Mouse (Mus musculus) CH12.LX (cell line): ENCODE results near the gene Arnt. TPM values are rescaled to one million over a fixed set of nuclear protein-coding genes. Genes with fewer than 3 reads are reported as not detected.

Experiments used
- DNase-seq: peaks from one replicate; pipeline ENCODE4 v3.0.0-alpha.2; 2013; ENCODE audit errors: extremely low read depth
- H3K27ac ChIP-seq: 2 replicates; pipeline ENCODE4 v1.5.1; 2012; ENCODE audit warnings: low read depth, mild to moderate bottlenecking, control low read depth, moderate library complexity; ENCODE audit not compliant: insufficient read depth
- H3K27me3 ChIP-seq: replicated peaks from 2 replicates; pipeline ENCODE3; 2012; ENCODE audit warnings: inconsistent platforms
- H3K36me3 ChIP-seq, 2 experiments: replicated peaks in 1 of 2; 2 replicates each; pipeline versions ENCODE3 to v1.6.1; 2012; ENCODE audit warnings: inconsistent platforms in 1 of 2, low read length in 1 of 2, mild to moderate bottlenecking in 1 of 2, mixed read lengths in 1 of 2, moderate library complexity in 1 of 2; ENCODE audit not compliant: control insufficient read depth in 1 of 2, insufficient read depth in 1 of 2
- H3K4me1 ChIP-seq, 2 experiments: 2 replicates each; pipeline ENCODE4 v1.6.1; 2012; ENCODE audit warnings: inconsistent platforms in 1 of 2, moderate library complexity in 1 of 2; ENCODE audit not compliant: insufficient read depth in 2 of 2, control insufficient read depth in 1 of 2
- H3K4me2 ChIP-seq: 2 replicates; pipeline ENCODE4 v1.6.1; 2012; ENCODE audit warnings: low read depth, mild to moderate bottlenecking, control low read depth; ENCODE audit not compliant: poor library complexity, insufficient read depth, severe bottlenecking
- H3K4me3 ChIP-seq, 3 experiments: fragments of 150-350 bp in 1 of 3; sonication (generic) in 1 of 3; replicated peaks in 1 of 3; 2 replicates each; pipeline versions ENCODE3 to v1.5.1; 2011 to 2012; ENCODE audit warnings: low read depth in 2 of 3, low read length in 2 of 3, mild to moderate bottlenecking in 2 of 3, moderate library complexity in 2 of 3, control low read depth in 1 of 3, improper control_type of control experiment in 1 of 3, inconsistent platforms in 1 of 3, mixed read lengths in 1 of 3; ENCODE audit not compliant: poor library complexity in 1 of 3
- H3K79me2 ChIP-seq: replicated peaks from 2 replicates; pipeline ENCODE4 v1.6.1; 2012; ENCODE audit warnings: mild to moderate bottlenecking, moderate library complexity; ENCODE audit not compliant: control insufficient read depth, poor library complexity, insufficient read depth, severe bottlenecking; ENCODE audit errors: extremely low read depth
- H3K9ac ChIP-seq: 2 replicates; pipeline ENCODE4 v1.6.1; 2012; ENCODE audit warnings: low read depth, mild to moderate bottlenecking, control low read depth, moderate library complexity; ENCODE audit not compliant: insufficient read depth
- H3K9me3 ChIP-seq: replicated peaks from 2 replicates; pipeline ENCODE3; 2012; ENCODE audit warnings: low read length, inconsistent platforms, mixed read lengths
- BHLHE40 ChIP-seq: IDR thresholded peaks from 2 replicates; pipeline ENCODE4 v1.6.1; 2011; ENCODE audit warnings: mild to moderate bottlenecking, low read depth, low read length, improper control_type of control experiment
- CHD1 ChIP-seq: IDR thresholded peaks from 2 replicates; pipeline ENCODE4 v1.6.1; 2012; ENCODE audit warnings: low read depth, low read length, improper control_type of control experiment, inconsistent platforms
- CHD2 ChIP-seq: IDR thresholded peaks from 2 replicates; pipeline ENCODE4 v1.6.1; 2011; ENCODE audit warnings: low read length, improper control_type of control experiment
- CTCF ChIP-seq, 2 experiments: IDR thresholded peaks in 1 of 2; conservative IDR thresholded peaks in 1 of 2; 2 replicates each; pipeline ENCODE4 v1.5.1; 2011 to 2012; ENCODE audit warnings: low read depth in 2 of 2, low read length in 2 of 2, improper control_type of control experiment in 1 of 2, inconsistent platforms in 1 of 2, mild to moderate bottlenecking in 1 of 2, moderate library complexity in 1 of 2
- EP300 ChIP-seq: IDR thresholded peaks from 2 replicates; pipeline ENCODE4 v1.6.1; 2011; ENCODE audit warnings: low read length, improper control_type of control experiment
- IRF4 ChIP-seq: IDR thresholded peaks from 2 replicates; pipeline ENCODE4 v1.6.1; 2014; ENCODE audit warnings: low read depth, mild to moderate bottlenecking, inconsistent platforms, low read length, improper control_type of control experiment
- JUN ChIP-seq: IDR thresholded peaks from 2 replicates; pipeline ENCODE4 v1.6.1; 2011; ENCODE audit warnings: low read depth, mild to moderate bottlenecking, low read length, improper control_type of control experiment, moderate library complexity; ENCODE audit not compliant: insufficient read depth
- JUND ChIP-seq: conservative IDR thresholded peaks from 2 replicates; pipeline ENCODE4 v1.6.1; 2011; ENCODE audit warnings: low read depth, low read length, improper control_type of control experiment
- MAFK ChIP-seq: IDR thresholded peaks from 2 replicates; pipeline ENCODE4 v1.6.1; 2011; ENCODE audit warnings: low read length, improper control_type of control experiment; ENCODE audit not compliant: insufficient replicate concordance
- MAX ChIP-seq: IDR thresholded peaks from 2 replicates; pipeline ENCODE4 v1.6.1; 2011; ENCODE audit warnings: low read length, improper control_type of control experiment
- MEF2A ChIP-seq: IDR thresholded peaks from 2 replicates; pipeline ENCODE4 v1.6.1; 2014; ENCODE audit warnings: low read depth, mild to moderate bottlenecking, inconsistent platforms, low read length, improper control_type of control experiment, borderline replicate concordance
- MYC ChIP-seq: IDR thresholded peaks from 2 replicates; pipeline ENCODE4 v1.6.1; 2011; ENCODE audit warnings: low read depth, mild to moderate bottlenecking, improper control_type of control experiment, low read length
- PAX5 ChIP-seq: IDR thresholded peaks from 2 replicates; pipeline ENCODE4 v1.6.1; 2012; ENCODE audit warnings: low read length, inconsistent platforms, mixed read lengths
- POLR2A ChIP-seq: IDR thresholded peaks from 2 replicates; pipeline ENCODE4 v1.6.1; 2011; ENCODE audit warnings: low read depth, mild to moderate bottlenecking, improper control_type of control experiment, low read length
- RCOR1 ChIP-seq: conservative IDR thresholded peaks from 2 replicates; pipeline ENCODE4 v1.6.1; 2012; ENCODE audit warnings: low read depth, mild to moderate bottlenecking, inconsistent platforms, low read length, improper control_type of control experiment
- SIN3A ChIP-seq: IDR thresholded peaks from 2 replicates; pipeline ENCODE4 v1.6.1; 2012; ENCODE audit warnings: low read length, improper control_type of control experiment, inconsistent platforms
- SMC3 ChIP-seq: IDR thresholded peaks from 2 replicates; pipeline ENCODE4 v1.6.1; 2011; ENCODE audit warnings: low read depth, low read length, improper control_type of control experiment
- TBP ChIP-seq: conservative IDR thresholded peaks from 2 replicates; pipeline ENCODE4 v1.6.1; 2011; ENCODE audit warnings: low read depth, low read length, improper control_type of control experiment
- TCF12 ChIP-seq: IDR thresholded peaks from 2 replicates; pipeline ENCODE4 v1.6.1; 2014; ENCODE audit warnings: low read depth, mild to moderate bottlenecking, inconsistent platforms, low read length, improper control_type of control experiment
- ZC3H11A ChIP-seq: IDR thresholded peaks from 2 replicates; pipeline ENCODE4 v1.6.1; 2012; ENCODE audit warnings: low read depth, mild to moderate bottlenecking, inconsistent platforms, low read length, improper control_type of control experiment
- ZKSCAN1 ChIP-seq: IDR thresholded peaks from 2 replicates; pipeline ENCODE4 v1.6.1; 2012; ENCODE audit warnings: low read depth, inconsistent platforms, low read length, improper control_type of control experiment, borderline replicate concordance
- ZMIZ1 ChIP-seq: IDR thresholded peaks from 2 replicates; pipeline ENCODE4 v1.6.1; 2012; ENCODE audit warnings: low read depth, mild to moderate bottlenecking, inconsistent platforms, low read length, improper control_type of control experiment
- dilution Hi-C: fragments of 300-500 bp; cut with MboI; formaldehyde crosslinking; loops from 2 replicates; pipeline ENCODE4 v1.14.3; 2020; ENCODE audit warnings: low sequenced_read_pairs; ENCODE audit not compliant: extremely low pct_unique_long_range_greater_than_20kb, extremely low pct_ligation_motif_present
- in situ Hi-C: fragments of 300-500 bp; cut with MboI; formaldehyde crosslinking; loops from 3 replicates; pipeline ENCODE4 v1.14.3; 2019; ENCODE audit warnings: low sequenced_read_pairs, low pct_ligation_motif_present, low pct_unique_long_range_greater_than_20kb, mixed read lengths
- polyA plus RNA-seq: library from polyadenylated mRNA; unstranded; fragments of >175 nt; gene quantifications from 2 replicates; pipeline ENCODE4 v1.2.1, GENCODE M21; 2012; ENCODE audit warnings: low read depth; ENCODE audit not compliant: insufficient read length
- total RNA-seq, 2 experiments: library from RNA; depleted of rRNA; stranded (reverse); fragments of 300-350 nt in 1 of 2; fragments of >200 nt in 1 of 2; gene quantifications; 2 replicates each; pipeline ENCODE4 v1.2.3; 2012 to 2014

Arnt gene
- total and polyA plus RNA-seq, 3 experiments: 12.4 to 27.7 (median 13.2) TPM

DNA sequence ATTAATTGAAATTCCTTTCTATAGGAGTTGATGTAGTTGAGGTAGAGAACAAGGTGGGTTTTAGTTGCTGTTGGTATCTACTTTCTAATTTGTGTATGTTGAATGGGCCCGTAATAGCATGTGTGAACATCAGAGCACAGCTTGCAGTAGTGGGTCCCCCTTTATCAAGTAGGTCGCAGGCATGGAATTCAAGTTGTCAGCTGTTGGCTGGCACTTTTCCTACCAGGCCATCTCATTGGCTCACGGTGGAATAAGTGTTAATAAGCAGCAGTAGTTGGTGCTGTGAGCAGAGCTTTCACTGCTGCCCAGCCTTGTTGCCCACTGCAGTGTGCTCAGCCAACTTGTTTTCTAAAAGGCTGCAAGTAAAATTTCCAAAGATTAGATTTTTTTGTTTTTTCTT lies 54.5 kb downstream of the Arnt start:
- Histone ChIP-seq H3K27ac (no peak overlapping the region), H3K27me3 (no peaks in the 10 kb centered on the region), H3K4me3 (no peak overlapping the region), H3K36me3 (peaks cover 34 to 77% of the 10 kb centered on the region in 2 experiments), H3K9me3 (no peaks in the 10 kb centered on the region), H3K79me2 (no peaks in the 10 kb centered on the region), H3K9ac (no peak overlapping the region), H3K4me2 (no peak overlapping the region)
- in situ Hi-C loops (no loop called here), dilution Hi-C loops (no loop called here)
- no peak for DNase-seq
- TF ChIP-seq CHD1: no peak
- TF ChIP-seq PAX5: no peak
- no peak for TF ChIP-seq MEF2A
- no peak for TF ChIP-seq CTCF (conservative IDR thresholded peaks at IDR 0.05 in 1 of 2, IDR thresholded peaks at IDR 0.05 in 1 of 2; ENCODE audit: low read depth in 2 of 2, low read length in 2 of 2)
- TF ChIP-seq TBP: no peak
- no peak for TF ChIP-seq MAX
- TF ChIP-seq TCF12: no peak
- TF ChIP-seq EP300: no peak
- TF ChIP-seq SIN3A: no peak
- TF ChIP-seq ZC3H11A: no peak
- no peak for TF ChIP-seq ZMIZ1
- no peak for TF ChIP-seq MYC
- TF ChIP-seq BHLHE40: no peak
- no peak for TF ChIP-seq POLR2A
- TF ChIP-seq SMC3: no peak
- TF ChIP-seq CHD2: no peak
- no peak for TF ChIP-seq ZKSCAN1
- TF ChIP-seq RCOR1: no peak
- TF ChIP-seq, all 38 proteins: peak for 0
- H3K4me1 ChIP-seq: peaks cover 5 to 7% of the 10 kb centered on the region in 2 experiments; a peak in 3 of 4 replicates

DNA sequence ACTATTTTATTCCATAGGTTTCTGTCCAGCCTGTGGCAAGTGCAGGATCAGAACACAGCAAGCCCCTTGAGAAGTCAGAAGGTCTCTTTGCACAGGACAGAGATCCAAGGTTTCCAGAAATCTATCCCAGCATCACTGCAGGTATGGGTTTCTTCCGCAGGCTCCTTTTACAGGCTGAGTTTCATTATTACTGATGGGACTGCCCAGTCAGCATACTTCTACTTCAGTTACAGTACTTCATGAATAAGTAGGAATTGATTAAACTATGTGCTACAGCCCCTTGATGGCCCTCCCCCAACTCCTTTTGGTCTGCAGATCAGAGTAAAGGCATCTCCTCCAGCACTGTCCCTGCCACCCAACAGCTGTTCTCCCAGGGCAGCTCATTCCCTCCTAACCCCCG lies 56.0 kb downstream of the Arnt start:
- peak; percentile 47; the same call in 1 of the 2 replicates for TF ChIP-seq EP300
- 0 out of 2 replicates have a peak, but pooled peaks have one; percentile 36 for TF ChIP-seq MAFK
- peak; percentile 90 for TF ChIP-seq IRF4
- 0 out of 2 replicates have a peak, but pooled peaks have one; percentile 8 for TF ChIP-seq JUN
- no peak for TF ChIP-seq TCF12
- peak; percentile 58 for TF ChIP-seq JUND
- no peak for TF ChIP-seq MAX

More for the DNA sequence above, 56.0 kb downstream of the Arnt start:
- Histone ChIP-seq H3K4me3 (no peak overlapping the region), H3K9me3 (no peaks in the 10 kb centered on the region), H3K79me2 (no peaks in the 10 kb centered on the region), H3K27ac (no peak overlapping the region), H3K4me2 (no peak overlapping the region), H3K9ac (no peak overlapping the region), H3K4me1 (peaks cover 5 to 7% of the 10 kb centered on the region in 2 experiments; a peak in 3 of 4 replicates), H3K27me3 (no peaks in the 10 kb centered on the region), H3K36me3 (peaks cover 38 to 81% of the 10 kb centered on the region in 2 experiments)
- dilution Hi-C loops: no loop called here
- in situ Hi-C loops: no loop called here
- peak; percentile 5 for DNase-seq
